Mouse (Mus musculus) cerebellum, postnatal 25 days (tissue): ENCODE measurements around the gene Macrod2.

Experiments used
- DNase-seq, 2 experiments: peaks; one replicate each; pipeline ENCODE4 v3.0.0; 2021; ENCODE audit warnings: mixed read lengths in 2 of 2

Gene Macrod2

GRCm38 (mm10) chr2:140819391-140820120 lies 424.4 kb downstream of the Macrod2 start:
- no peak for DNase-seq

- peak; percentile 44 to 61 for DNase-seq
Observed at GRCm38 (mm10) chr2:140822378-140822777, 427.3 kb downstream of the Macrod2 start.

- no peak for DNase-seq
Observed at GRCm38 (mm10) chr2:140826241-140826640, 431.1 kb downstream of the Macrod2 start.

GRCm38 (mm10) chr2:140828859-140829258 lies 433.8 kb downstream of the Macrod2 start:
- no peak for DNase-seq

GRCm38 (mm10) chr2:140830086-140830485 lies 435.0 kb downstream of the Macrod2 start:
- peak; percentile 72 to 73 for DNase-seq

- no peak for DNase-seq
Observed at GRCm38 (mm10) chr2:140839371-140839770, 444.3 kb downstream of the Macrod2 start.

GRCm38 (mm10) chr2:140839880-140840279 lies 444.8 kb downstream of the Macrod2 start:
- DNase-seq, result peak; percentile 77 to 84

- DNase-seq, result no peak
Observed at GRCm38 (mm10) chr2:140844030-140844429, 448.9 kb downstream of the Macrod2 start.

GRCm38 (mm10) chr2:140847817-140848428 lies 452.8 kb downstream of the Macrod2 start:
- DNase-seq, result no peak

GRCm38 (mm10) chr2:140853538-140853937 lies 458.4 kb downstream of the Macrod2 start:
- DNase-seq, result no peak

- DNase-seq, result no peak
Observed at GRCm38 (mm10) chr2:140861356-140861755, 466.2 kb downstream of the Macrod2 start.

GRCm38 (mm10) chr2:140862736-140863135 lies 467.6 kb downstream of the Macrod2 start:
- DNase-seq, result peak in 1 of 2 experiments; percentile 56

- DNase-seq, result no peak
Observed at GRCm38 (mm10) chr2:140865636-140866035, 470.5 kb downstream of the Macrod2 start.

GRCm38 (mm10) chr2:140867116-140867515 lies 472.0 kb downstream of the Macrod2 start:
- no peak for DNase-seq

GRCm38 (mm10) chr2:140885176-140885575 lies 490.1 kb downstream of the Macrod2 start:
- no peak for DNase-seq

- no peak for DNase-seq
Observed at GRCm38 (mm10) chr2:140890683-140891082, 495.6 kb downstream of the Macrod2 start.

GRCm38 (mm10) chr2:140896396-140897082 lies 501.4 kb downstream of the Macrod2 start:
- DNase-seq, result no peak

GRCm38 (mm10) chr2:140898408-140898985 lies 503.4 kb downstream of the Macrod2 start:
- peak in 1 of 2 experiments; percentile 35 for DNase-seq

GRCm38 (mm10) chr2:140905331-140905730 lies 510.2 kb downstream of the Macrod2 start:
- DNase-seq, result no peak

- no peak for DNase-seq
Observed at GRCm38 (mm10) chr2:140906123-140906522, 511.0 kb downstream of the Macrod2 start.

GRCm38 (mm10) chr2:140911463-140911862 lies 516.4 kb downstream of the Macrod2 start:
- no peak for DNase-seq

GRCm38 (mm10) chr2:140912179-140912578 lies 517.1 kb downstream of the Macrod2 start:
- DNase-seq, result no peak

- DNase-seq, result no peak
Observed at GRCm38 (mm10) chr2:140912931-140913330, 517.8 kb downstream of the Macrod2 start.
